Mouse (Mus musculus) adrenal gland, adult 8-10 months (tissue): ENCODE measurements around the gene Dnaic1. TPM values are rescaled to one million over a fixed set of nuclear protein-coding genes. Genes with fewer than 3 reads are reported as not detected.
"Not testable (repeated sequence)": the region's sequence is repeated elsewhere in the genome, so short reads cannot be mapped to it uniquely, and the experiment has no call there.

ENCODE experiments used
- DNase-seq: peaks from one replicate; pipeline ENCODE4 v3.0.0; 2022
- total RNA-seq, 4 experiments: library from RNA; stranded (reverse); gene quantifications; 2 replicates each; pipeline ENCODE4 v1.2.4; 2022

Dnaic1 gene
- total RNA-seq, 4 experiments from 2014 or later: 0.49 to 0.94 (median 0.86) TPM; not detected in 1

GRCm38 (mm10) chr4:41665009-41665675 is 95.6 kb downstream of the Dnaic1 start:
- no peak for DNase-seq

- DNase-seq: no peak
Measured at GRCm38 (mm10) chr4:41666646-41667045, 97.1 kb downstream of the Dnaic1 start.

- DNase-seq: no peak
Measured at GRCm38 (mm10) chr4:41670836-41671235, 101.3 kb downstream of the Dnaic1 start.

- DNase-seq: no peak
Measured at GRCm38 (mm10) chr4:41671500-41671899, 101.9 kb downstream of the Dnaic1 start.

DNA sequence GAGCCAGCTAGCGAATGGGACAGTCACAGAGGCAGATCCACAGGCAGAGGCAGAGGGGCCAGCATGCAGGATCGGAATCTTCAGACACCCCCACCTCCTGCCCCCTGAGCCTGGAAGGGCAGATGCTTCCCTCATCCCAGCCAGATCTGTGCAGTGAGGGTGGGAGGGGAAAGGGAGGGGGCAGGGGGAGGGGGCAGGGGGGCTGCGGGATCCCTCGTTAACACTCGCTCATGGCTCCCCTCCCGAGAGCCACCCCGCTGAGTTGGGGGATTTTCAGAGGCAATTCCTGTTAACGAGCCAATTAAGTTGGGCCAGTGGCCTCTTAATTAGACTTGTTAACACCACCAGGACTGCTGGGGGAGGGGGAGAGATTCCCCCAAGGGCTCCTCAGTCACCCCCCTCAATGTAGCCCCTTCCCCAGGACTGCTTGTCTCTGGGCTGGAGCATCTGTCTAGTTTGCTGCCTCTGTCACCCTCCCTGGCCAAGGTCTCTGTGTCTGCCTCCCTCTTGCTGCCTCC is 102.4 kb downstream of the Dnaic1 start:
- no peak for DNase-seq

DNA sequence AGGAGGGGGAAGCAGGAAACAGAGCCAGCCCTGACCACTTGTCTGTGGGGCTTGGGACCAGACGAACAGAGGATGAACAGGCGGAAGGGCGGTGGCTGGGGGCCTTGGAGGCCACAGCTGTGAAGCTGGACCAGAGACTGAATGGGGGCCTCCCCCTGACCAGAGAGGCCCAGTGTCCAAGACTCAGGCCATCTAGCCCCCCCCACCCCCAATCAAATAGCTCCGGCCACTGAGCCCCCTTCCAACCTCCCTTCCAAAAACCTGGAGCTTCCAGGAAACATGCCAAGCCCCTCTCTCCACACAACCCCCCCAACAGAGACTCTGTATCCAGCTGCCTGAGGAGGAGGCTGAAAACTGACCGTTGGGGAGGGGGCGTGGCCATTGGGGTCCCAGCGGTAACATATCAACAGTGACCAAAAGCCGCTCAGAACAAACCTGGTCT is 103.0 kb downstream of the Dnaic1 start:
- no peak for DNase-seq

DNA sequence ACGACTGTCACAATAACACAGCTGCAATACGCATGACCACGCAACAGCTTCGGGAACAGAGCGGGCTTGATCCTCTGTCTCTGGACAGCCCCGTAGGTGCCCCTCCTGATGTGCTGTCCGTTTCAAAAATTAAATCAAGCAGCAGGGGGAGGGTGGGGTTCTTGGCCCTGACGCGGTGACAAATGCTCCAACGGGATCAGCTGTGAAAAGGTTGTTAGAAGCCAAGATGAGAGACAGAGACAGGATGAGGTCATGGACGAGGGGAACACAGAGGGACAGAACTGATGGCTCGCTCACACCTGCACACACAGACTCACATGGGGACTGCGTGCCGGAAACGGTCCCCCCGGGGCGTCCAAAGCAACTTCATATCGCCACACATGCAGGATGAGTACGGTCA is 103.6 kb downstream of the Dnaic1 start:
- DNase-seq: no peak

DNA sequence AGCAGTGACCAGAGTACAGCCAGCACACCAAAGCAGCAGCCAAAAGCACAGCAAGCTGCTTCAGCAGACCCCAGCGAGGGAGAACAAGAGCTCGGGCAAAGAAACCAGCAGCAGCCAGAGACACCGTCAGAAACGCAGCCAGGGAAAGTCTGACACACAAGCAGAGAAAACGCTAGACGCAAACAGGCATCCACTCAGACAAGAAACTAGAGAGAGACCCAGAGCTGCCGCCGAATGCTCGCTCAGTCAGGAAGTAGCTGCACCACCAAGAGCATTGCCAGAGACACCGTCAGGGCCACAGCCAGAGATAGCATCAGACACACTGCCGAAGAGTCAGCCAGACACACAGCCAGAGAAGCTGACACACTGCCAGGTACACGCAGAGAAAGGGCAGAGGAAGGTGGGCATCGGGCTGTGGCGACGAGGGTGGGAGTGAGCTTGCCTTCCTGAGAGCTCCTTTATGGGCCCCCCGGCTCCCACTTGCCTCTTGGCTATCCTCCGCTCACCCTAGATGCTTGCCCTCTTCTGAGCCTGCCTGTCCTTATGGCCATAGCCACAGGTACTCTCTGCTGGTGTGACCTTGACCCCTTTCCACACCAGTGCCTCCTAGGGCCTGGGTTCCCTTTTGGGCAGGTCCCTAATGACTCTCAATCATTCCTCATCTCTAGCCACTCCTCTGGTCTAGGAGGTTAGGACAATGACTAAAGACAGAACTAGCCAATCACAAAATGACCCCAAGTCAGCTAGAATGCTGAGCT is 106.9 kb downstream of the Dnaic1 start:
- DNase-seq: peak; percentile 66

GRCm38 (mm10) chr4:41677006-41677629 is 107.5 kb downstream of the Dnaic1 start:
- DNase-seq: peak; percentile 82

- DNase-seq: peak; percentile 78
Measured at GRCm38 (mm10) chr4:41678863-41679262, 109.3 kb downstream of the Dnaic1 start.

GRCm38 (mm10) chr4:41679291-41679690 is 109.7 kb downstream of the Dnaic1 start:
- no peak for DNase-seq

DNA sequence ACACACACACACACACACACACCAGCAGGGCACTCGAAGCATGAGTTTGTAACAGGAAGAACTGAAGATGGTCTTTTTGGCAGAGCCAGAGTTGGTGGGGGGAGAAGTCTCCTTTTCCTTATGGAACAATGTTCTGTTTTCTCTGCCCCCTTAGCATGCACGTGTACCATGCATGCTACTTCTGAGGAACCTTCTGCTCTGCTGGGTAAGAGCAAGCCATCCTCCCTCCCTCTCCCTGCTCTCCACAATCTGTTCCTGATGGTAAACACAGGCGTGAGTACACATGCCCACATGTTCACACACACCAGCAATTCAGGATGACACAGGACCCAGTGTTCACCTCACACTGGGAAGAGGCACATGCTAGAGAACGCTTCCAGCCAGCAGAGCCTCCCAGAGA is 111.6 kb downstream of the Dnaic1 start:
- no peak for DNase-seq

DNA sequence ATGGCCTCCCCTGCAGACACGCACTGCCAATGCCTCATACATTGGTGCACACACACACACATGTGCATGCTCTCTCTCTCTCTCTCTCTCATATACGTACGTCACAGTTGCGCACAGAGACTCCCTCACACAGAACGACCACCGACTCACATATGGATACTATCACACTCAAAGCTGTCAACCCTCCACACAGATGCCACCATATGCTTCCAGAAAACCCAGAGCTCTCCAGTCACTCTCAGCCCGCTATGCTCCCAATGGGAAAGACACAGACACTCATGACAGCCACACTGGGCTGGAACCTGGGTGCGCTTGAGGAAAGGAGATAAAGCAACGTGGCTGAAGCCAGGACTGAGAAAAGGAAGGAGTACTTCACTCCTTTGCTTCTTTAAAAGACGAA is 112.4 kb downstream of the Dnaic1 start:
- DNase-seq: no peak

DNA sequence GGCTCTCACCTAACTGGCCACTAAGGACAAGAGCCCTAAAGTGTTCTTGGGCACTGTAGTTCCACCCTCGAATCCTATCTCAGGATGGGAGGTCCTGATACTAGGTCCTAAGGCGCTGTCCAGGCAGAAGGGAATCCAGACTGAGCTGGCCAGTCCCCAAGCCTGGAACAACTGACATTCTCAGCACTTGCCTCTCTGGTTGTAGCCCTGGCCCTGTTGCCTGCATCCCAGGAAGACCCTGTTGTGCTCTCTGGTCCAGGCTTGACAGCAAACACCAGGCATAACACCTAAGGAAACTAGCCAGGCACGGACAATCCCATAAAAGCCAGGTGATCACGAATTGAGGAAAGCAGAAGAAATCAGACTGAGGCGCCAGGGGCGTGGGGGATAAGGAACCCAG is 113.2 kb downstream of the Dnaic1 start:
- no peak for DNase-seq

- not testable (repeated sequence) for DNase-seq
Measured at GRCm38 (mm10) chr4:41683303-41683702, 113.7 kb downstream of the Dnaic1 start.

DNA sequence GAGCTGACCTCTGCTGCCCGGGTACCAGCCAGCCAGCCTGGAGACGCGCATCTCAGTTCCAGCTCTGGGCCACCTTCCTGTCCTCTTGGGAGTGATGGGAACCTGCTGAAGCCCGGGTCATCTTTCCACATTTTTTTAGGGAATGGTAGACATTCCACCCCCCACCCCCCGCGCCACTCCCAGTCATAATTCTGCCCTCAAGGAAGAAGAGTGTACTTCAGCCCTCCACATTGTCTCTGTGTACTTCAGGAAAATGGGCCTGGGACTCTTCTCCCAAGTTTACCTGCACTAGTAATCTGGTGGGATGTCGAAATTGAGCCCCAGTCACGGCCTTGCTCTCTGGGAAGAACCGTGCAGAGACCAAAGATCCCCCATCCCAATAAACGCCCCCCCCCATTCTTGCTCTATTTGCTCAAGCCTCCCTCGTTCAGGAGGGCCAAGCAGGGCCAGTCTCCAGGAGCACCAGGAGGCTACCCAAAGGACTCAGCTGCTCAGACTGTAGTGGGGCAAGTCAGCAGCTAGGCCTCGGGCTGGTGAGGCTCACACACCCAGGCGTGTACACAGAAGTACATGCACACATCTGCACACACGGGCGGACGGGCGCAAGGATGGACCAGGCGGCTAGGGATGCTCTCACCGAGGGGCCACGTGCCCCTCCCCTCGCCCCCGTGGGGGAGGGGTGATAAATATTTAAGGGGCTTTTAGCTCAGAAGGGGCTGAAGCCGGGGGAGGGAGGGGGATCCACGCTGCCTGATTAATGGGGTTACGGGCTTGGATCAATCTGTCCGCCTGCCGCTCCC is 114.8 kb downstream of the Dnaic1 start:
- not testable (repeated sequence) for DNase-seq

- not testable (repeated sequence) for DNase-seq
Measured at GRCm38 (mm10) chr4:41684931-41685453, 115.4 kb downstream of the Dnaic1 start.

DNA sequence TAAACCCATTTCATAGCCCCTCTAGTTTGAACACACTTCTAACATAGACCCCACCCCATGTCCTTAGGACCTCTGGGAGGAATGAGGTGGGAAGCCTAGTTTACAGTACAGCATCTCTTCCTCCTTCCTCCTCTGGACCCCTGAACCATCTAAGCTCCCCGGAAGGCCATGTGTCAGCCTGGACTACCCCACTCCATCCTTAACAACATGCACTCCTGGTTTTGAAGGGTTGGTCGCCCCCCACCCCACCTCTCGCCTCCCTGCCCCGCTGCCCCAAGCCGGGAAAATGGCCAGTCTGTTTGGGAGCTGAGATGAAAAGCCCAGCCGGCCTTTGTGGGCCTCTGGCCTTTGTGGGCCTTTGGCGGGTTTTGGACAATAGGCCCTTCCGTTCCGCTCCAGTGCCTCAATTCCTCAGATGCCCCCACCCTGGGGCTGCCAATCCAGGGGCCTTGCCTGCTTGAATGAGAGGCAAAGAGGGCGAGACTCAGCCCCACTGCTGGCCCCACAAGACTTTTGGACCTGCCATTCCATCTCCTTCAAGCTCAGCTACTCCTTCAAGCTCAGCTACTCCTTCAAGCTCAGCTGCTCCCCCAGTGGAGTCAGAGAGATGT is 116.4 kb downstream of the Dnaic1 start:
- DNase-seq: not testable (repeated sequence)
